Mouse (Mus musculus) embryonic fibroblast, embryonic 13.5 days (primary cell): ENCODE measurements at regions not wholly inside any gene's neighbourhood (a gene's known extent, or its start where the extent isn't known, plus 50 kb on each side); places are given as distances from the start of the nearest gene placed in this dataset.

Experiments
- CTCF ChIP-seq: IDR thresholded peaks from 2 replicates; pipeline ENCODE4 v1.5.1; 2011; ENCODE audit warnings: mild to moderate bottlenecking, control low read depth, low read length, moderate library complexity, borderline replicate concordance; ENCODE audit not compliant: insufficient read depth
- POLR2A ChIP-seq: IDR thresholded peaks from 2 replicates; pipeline ENCODE4 v1.6.1; 2011; ENCODE audit warnings: low read depth, mild to moderate bottlenecking, control low read depth, low read length, moderate library complexity

GRCm38 (mm10) chr13:110977379-110977778, 277.4 kb upstream of the Actbl2 start:
- TF ChIP-seq CTCF, result no peak
- no peak for TF ChIP-seq POLR2A
